Mouse (Mus musculus) lung, embryonic 14.5 days (tissue): ENCODE measurements around the gene Msto1. TPM values are rescaled to one million over a fixed set of nuclear protein-coding genes. Genes with fewer than 3 reads are reported as not detected.
"Not testable (repeated sequence)": the region's sequence is repeated elsewhere in the genome, so short reads cannot be mapped to it uniquely, and the experiment has no call there.

Source experiments
- ATAC-seq: fragments of 200-750 bp; cut with Nextera tagmentation; 2 replicates; pipeline ENCODE4 v1.8.0; 2017; ENCODE audit warnings: mild to moderate bottlenecking, moderate TSS enrichment, moderate library complexity; ENCODE audit not compliant: insufficient read depth
- DNase-seq: peaks from one replicate; pipeline ENCODE4 v3.0.0-alpha.2; 2015
- H3K27ac ChIP-seq: fragments of 300-500 bp; sonication (generic); 2 replicates; pipeline ENCODE4 v1.5.1; 2014; ENCODE audit warnings: low read depth, mild to moderate bottlenecking, moderate library complexity
- H3K27me3 ChIP-seq: fragments of 300-500 bp; sonication (generic); 2 replicates; pipeline ENCODE4 v1.6.1; 2014; ENCODE audit warnings: low read length, control low read depth; ENCODE audit not compliant: insufficient read depth
- H3K36me3 ChIP-seq: fragments of 300-500 bp; sonication (generic); 2 replicates; pipeline ENCODE4 v1.6.1; 2014; ENCODE audit warnings: control low read depth; ENCODE audit not compliant: insufficient read depth
- H3K4me1 ChIP-seq: fragments of 300-500 bp; sonication (generic); 2 replicates; pipeline ENCODE4 v1.6.1; 2014; ENCODE audit warnings: antibody characterized with exemption, control low read depth; ENCODE audit not compliant: insufficient read depth
- H3K4me2 ChIP-seq: fragments of 300-500 bp; sonication (generic); 2 replicates; pipeline ENCODE4 v1.6.1; 2014; ENCODE audit warnings: mild to moderate bottlenecking
- H3K4me3 ChIP-seq: fragments of 300-500 bp; sonication (generic); 2 replicates; pipeline ENCODE4 v1.5.1; 2014; ENCODE audit warnings: low read depth, low read length
- H3K9ac ChIP-seq: fragments of 300-500 bp; sonication (generic); 2 replicates; pipeline ENCODE4 v1.6.1; 2014
- H3K9me3 ChIP-seq: fragments of 300-500 bp; sonication (generic); 2 replicates; pipeline ENCODE4 v1.6.1; 2016; ENCODE audit warnings: low read depth, low read length, control low read depth
- CTCF ChIP-seq: IDR thresholded peaks from 2 replicates; pipeline ENCODE4 v1.5.1; 2016; ENCODE audit warnings: antibody characterized with exemption, low read depth
- WGBS: fragments of 180-500 bp; shearing (Covaris S2); extraction: QIAGEN DNeasy Blood & Tissue Kit; methylation state at CpG from one replicate; pipeline ENCODE4 v1.1.7; 2014; 5-methylcytosine and 5-hydroxymethylcytosine counted together
- polyA plus RNA-seq: library from polyadenylated mRNA; unstranded; fragments of >200 nt; fragmentation: Nextera tagmentation; extraction: Ambion mirVana; gene quantifications from 2 replicates; pipeline ENCODE4 v1.2.1, GENCODE M21; 2014

The Msto1 gene
- polyA plus RNA-seq, 1 experiment from 2014 or later = 51.4 TPM

- H3K4me1 ChIP-seq = no peaks in the 10 kb centered on the region
- no peaks in the 10 kb centered on the region for H3K27me3 ChIP-seq
- H3K9ac ChIP-seq = no peak overlapping the region
- H3K27ac ChIP-seq = no peak overlapping the region
- DNase-seq (no peak), ATAC-seq (no peak)
- no peak overlapping the region for H3K4me3 ChIP-seq
- peaks cover 93% of the 10 kb centered on the region for H3K36me3 ChIP-seq
- TF ChIP-seq CTCF = no peak
- WGBS = 85% methylated on average over 6 of the region's 6 CpGs
- H3K4me2 ChIP-seq = no peak overlapping the region
- H3K9me3 ChIP-seq = no peaks in the 10 kb centered on the region
Measured at GRCm38 (mm10) chr3:88905209-88905608, 8.6 kb downstream of the Msto1 start.

- no peak overlapping the region for H3K4me2 ChIP-seq
- H3K36me3 ChIP-seq = peaks cover 89% of the 10 kb centered on the region
- no peaks in the 10 kb centered on the region for H3K4me1 ChIP-seq
- no peak overlapping the region for H3K9ac ChIP-seq
- no peak for TF ChIP-seq CTCF
- H3K27ac ChIP-seq = no peak overlapping the region
- no peak overlapping the region for H3K4me3 ChIP-seq
- H3K27me3 ChIP-seq = no peaks in the 10 kb centered on the region
- WGBS = 92% methylated on average over 3 of the region's 3 CpGs
- ATAC-seq (no peak), DNase-seq (no peak)
- no peaks in the 10 kb centered on the region for H3K9me3 ChIP-seq
Measured at GRCm38 (mm10) chr3:88904803-88905202, 9.0 kb downstream of the Msto1 start.

- WGBS = 89% methylated on average over 7 of the region's 7 CpGs
- not testable (repeated sequence) for H3K9ac ChIP-seq, ATAC-seq, H3K4me2 ChIP-seq, H3K27ac ChIP-seq, H3K4me3 ChIP-seq, DNase-seq, H3K4me1 ChIP-seq, H3K9me3 ChIP-seq, H3K27me3 ChIP-seq
- H3K36me3 ChIP-seq = peaks cover 29% of the 10 kb centered on the region
Measured at GRCm38 (mm10) chr3:88893011-88893410, 20.8 kb downstream of the Msto1 start.

GRCm38 (mm10) chr3:88882536-88882935 lies 31.3 kb downstream of the Msto1 start:
- H3K9ac ChIP-seq, H3K27me3 ChIP-seq, H3K4me3 ChIP-seq, H3K36me3 ChIP-seq, H3K4me1 ChIP-seq, ATAC-seq, H3K27ac ChIP-seq, H3K4me2 ChIP-seq, DNase-seq, H3K9me3 ChIP-seq: not testable (repeated sequence)
- WGBS = 93% methylated on average over 4 of the region's 4 CpGs

GRCm38 (mm10) chr3:88868449-88868848 lies 45.4 kb downstream of the Msto1 start:
- H3K36me3 ChIP-seq = peaks cover 29% of the 10 kb centered on the region
- not testable (repeated sequence) for ATAC-seq, H3K4me2 ChIP-seq, H3K4me3 ChIP-seq, H3K9ac ChIP-seq, H3K4me1 ChIP-seq, H3K27me3 ChIP-seq, H3K27ac ChIP-seq, DNase-seq, H3K9me3 ChIP-seq
- no CpG with 5 or more reads among the region's 4 CpGs for WGBS

- not testable (repeated sequence) for H3K9me3 ChIP-seq, H3K9ac ChIP-seq, DNase-seq, H3K4me2 ChIP-seq, H3K4me1 ChIP-seq, H3K4me3 ChIP-seq, H3K27ac ChIP-seq, H3K27me3 ChIP-seq, ATAC-seq
- peaks cover 40% of the 10 kb centered on the region for H3K36me3 ChIP-seq
- no CpG with 5 or more reads among the region's 8 CpGs for WGBS
Measured at GRCm38 (mm10) chr3:88867177-88867576, 46.6 kb downstream of the Msto1 start.

GRCm38 (mm10) chr3:88866735-88867134 lies 47.1 kb downstream of the Msto1 start:
- not testable (repeated sequence) for ATAC-seq

GRCm38 (mm10) chr3:88862129-88862528 lies 51.7 kb downstream of the Msto1 start:
- ATAC-seq (no peak), DNase-seq (no peak)
- Histone ChIP-seq H3K36me3 (peaks cover 88% of the 10 kb centered on the region), H3K27ac (no peak overlapping the region), H3K27me3 (no peaks in the 10 kb centered on the region), H3K4me3 (no peak overlapping the region), H3K4me2 (no peak overlapping the region), H3K9ac (no peak overlapping the region), H3K9me3 (no peaks in the 10 kb centered on the region), H3K4me1 (no peaks in the 10 kb centered on the region)
- 88% methylated on average over 3 of the region's 3 CpGs for WGBS
- no peak for TF ChIP-seq CTCF

More at GRCm38 (mm10) chr3:88866735-88867134, 47.1 kb downstream of the Msto1 start:
- not testable (repeated sequence) for H3K9me3 ChIP-seq, H3K4me1 ChIP-seq, DNase-seq, H3K27me3 ChIP-seq, H3K4me2 ChIP-seq, H3K9ac ChIP-seq, H3K27ac ChIP-seq, H3K4me3 ChIP-seq
- peaks cover 45% of the 10 kb centered on the region for H3K36me3 ChIP-seq
- no CpG with 5 or more reads among the region's 3 CpGs for WGBS
